ENCODE assay signal across 12 mouse cellular contexts in the genomic region with DNA sequence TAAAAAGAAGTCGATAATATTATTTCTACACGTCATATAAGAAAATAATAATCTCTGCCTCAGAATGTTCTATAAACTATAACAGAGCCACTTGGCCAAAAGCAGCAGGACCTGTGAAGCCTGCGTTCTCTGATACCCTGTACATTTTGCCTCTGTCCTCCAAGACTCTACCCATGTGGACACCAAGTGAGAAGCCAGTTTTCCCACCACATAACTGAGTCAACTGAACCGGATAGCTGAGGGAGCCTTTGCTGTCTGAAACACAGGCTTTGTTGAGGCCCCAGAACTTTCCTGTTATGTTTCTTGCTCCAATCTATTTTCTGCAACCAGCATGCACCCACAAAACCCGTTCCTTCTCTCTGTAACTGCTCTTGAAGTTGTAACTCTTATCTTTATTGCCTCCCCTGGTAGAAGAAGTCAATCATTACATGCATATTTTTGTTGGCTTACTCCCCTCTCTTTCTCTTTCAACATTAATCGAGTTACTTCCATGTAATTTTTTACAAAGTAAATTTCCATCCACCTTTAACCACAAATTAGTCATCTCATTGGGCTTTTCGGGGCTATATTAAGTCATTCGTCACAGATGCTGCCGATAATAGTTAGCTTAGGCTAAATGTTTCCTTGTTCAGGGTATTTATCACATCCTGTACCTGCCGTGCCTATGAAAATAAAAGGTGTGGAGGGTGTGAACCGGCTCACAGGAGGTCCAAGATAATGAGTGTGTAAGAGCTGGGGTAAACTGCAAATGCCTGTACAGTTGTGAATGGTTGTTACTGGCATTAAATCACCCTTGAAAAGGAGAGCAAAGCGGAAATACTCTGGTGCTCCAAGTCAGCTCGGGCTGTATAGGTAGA. TPM values are rescaled to one million over a fixed set of nuclear protein-coding genes. Genes with fewer than 3 reads are reported as not detected.
DNase-seq lines count a peak whose midpoint lies in the region; ATAC-seq and TF ChIP-seq lines count a peak whose summit lies in the region.
"Had no signal": no experiment of that assay in that cellular context is flagged by ENCODE, and none has a peak within 500 bp of the region (broad histone marks: within the 10 kb centered on the region; RNA-seq: fewer than 3 reads in every experiment).

No protein-coding gene starts in this region.

- peak; percentile 96 for ATAC-seq in intestine, embryonic 15.5 days
- peak; percentile 93 for ATAC-seq in stomach, embryonic 16.5 days (ENCODE audit: insufficient read depth, low FRiP score)
- no peak for ATAC-seq in heart, embryonic 12.5 days (ENCODE audit: insufficient number of reproducible peaks, low FRiP score)

- H3K4me1 ChIP-seq in kidney, adult 2 months (ENCODE audit: control insufficient read depth, insufficient read depth, low read length), result no peaks in the 10 kb centered on the region
- H3K4me1 ChIP-seq in intestine, embryonic 15.5 days (replicated peaks), result no peaks in the 10 kb centered on the region; the same call in 1 of the 2 replicates
- H3K4me1 ChIP-seq in stomach, embryonic 16.5 days (ENCODE audit: control insufficient read depth, insufficient read depth, low read length), result 0 out of 2 replicates have a peak, but pooled peaks cover 5% of the 10 kb centered on the region
- H3K4me1 ChIP-seq in heart, embryonic 12.5 days (replicated peaks), result peaks cover 10% of the 10 kb centered on the region
- H3K4me1 ChIP-seq: neural tube, embryonic 15.5 days had no signal

- H3K4me3 ChIP-seq in kidney, adult 2 months (ENCODE audit: insufficient read depth, low read depth, low read length), result no peak overlapping the region
- H3K4me3 ChIP-seq in intestine, embryonic 15.5 days (replicated peaks), result no peak overlapping the region
- no peak overlapping the region for H3K4me3 ChIP-seq in stomach, embryonic 16.5 days (replicated peaks; ENCODE audit: low read length)
- no peak overlapping the region for H3K4me3 ChIP-seq in heart, embryonic 12.5 days
- H3K4me3 ChIP-seq: limb, embryonic 15.5 days; neural tube, embryonic 15.5 days had no signal

- DNase-seq in kidney, adult 2 months, result peak; percentile 10
- no peak for DNase-seq in kidney, adult 11 months
- peak; percentile 13 for DNase-seq in kidney, postnatal 14 days
- DNase-seq in ovary, adult 18-20 months (ENCODE audit: low spot score), result no peak
- no peak for DNase-seq in right cerebral cortex, postnatal 4 days
- DNase-seq: cerebellum, adult 8-10 months; right cerebral cortex, adult 18-20 months had no signal

- H3K4me2 ChIP-seq in intestine, embryonic 15.5 days (replicated peaks), result no peak overlapping the region
- no peak overlapping the region for H3K4me2 ChIP-seq in stomach, embryonic 16.5 days (ENCODE audit: low read depth, low read length)
- no peak overlapping the region for H3K4me2 ChIP-seq in heart, embryonic 12.5 days
- H3K4me2 ChIP-seq: limb, embryonic 15.5 days; neural tube, embryonic 15.5 days had no signal

- no peaks in the 10 kb centered on the region for H3K27me3 ChIP-seq in kidney, adult 2 months (replicated peaks; ENCODE audit: control insufficient read depth, insufficient read depth, low read length)
- H3K27me3 ChIP-seq in intestine, embryonic 15.5 days (replicated peaks), result no peaks in the 10 kb centered on the region
- H3K27me3 ChIP-seq in stomach, embryonic 16.5 days (ENCODE audit: control insufficient read depth, insufficient read depth, low read length), result no peaks in the 10 kb centered on the region
- no peaks in the 10 kb centered on the region for H3K27me3 ChIP-seq in heart, embryonic 12.5 days (replicated peaks)
- H3K27me3 ChIP-seq: limb, embryonic 15.5 days; neural tube, embryonic 15.5 days had no signal

- H3K9me3 ChIP-seq in intestine, embryonic 15.5 days, result no peaks in the 10 kb centered on the region
- H3K9me3 ChIP-seq in stomach, embryonic 16.5 days (replicated peaks; ENCODE audit: control insufficient read depth, low read length), result no peaks in the 10 kb centered on the region
- H3K9me3 ChIP-seq in heart, embryonic 12.5 days (replicated peaks), result no peaks in the 10 kb centered on the region
- H3K9me3 ChIP-seq: limb, embryonic 15.5 days; neural tube, embryonic 15.5 days had no signal

- H3K36me3 ChIP-seq in kidney, adult 2 months (ENCODE audit: control insufficient read depth, insufficient read depth, low read length), result no peaks in the 10 kb centered on the region
- no peaks in the 10 kb centered on the region for H3K36me3 ChIP-seq in intestine, embryonic 15.5 days
- H3K36me3 ChIP-seq in stomach, embryonic 16.5 days (ENCODE audit: control insufficient read depth, insufficient read depth, low read length), result no peaks in the 10 kb centered on the region
- no peaks in the 10 kb centered on the region for H3K36me3 ChIP-seq in heart, embryonic 12.5 days
- H3K36me3 ChIP-seq: limb, embryonic 15.5 days; neural tube, embryonic 15.5 days had no signal

- WGBS in kidney, adult 2 months, result 44% methylated on average over 13 of the region's 13 CpGs
- WGBS in intestine, embryonic 15.5 days, result 54% methylated on average over 13 of the region's 13 CpGs
- 55% methylated on average over 13 of the region's 13 CpGs for WGBS in stomach, embryonic 16.5 days
- 67% methylated on average over 13 of the region's 13 CpGs for WGBS in heart, embryonic 12.5 days

- no peak for TF ChIP-seq POLR2A in kidney, adult 2 months (IDR thresholded peaks at IDR 0.05; ENCODE audit: low read depth, low read length)

- H3K9ac ChIP-seq in intestine, embryonic 15.5 days, result no peak overlapping the region
- no peak overlapping the region for H3K9ac ChIP-seq in stomach, embryonic 16.5 days (ENCODE audit: low read length)
- H3K9ac ChIP-seq in heart, embryonic 12.5 days, result no peak overlapping the region
- H3K9ac ChIP-seq: limb, embryonic 15.5 days; neural tube, embryonic 15.5 days had no signal

- peak overlapping the region; percentile 42; the same call in 1 of the 2 replicates for H3K27ac ChIP-seq in kidney, adult 2 months (ENCODE audit: insufficient read depth, low read depth, low read length)
- H3K27ac ChIP-seq in intestine, embryonic 15.5 days, result peak overlapping the region; percentile 76
- peak overlapping the region; percentile 91 for H3K27ac ChIP-seq in stomach, embryonic 16.5 days (ENCODE audit: low read length)
- no peak overlapping the region for H3K27ac ChIP-seq in heart, embryonic 12.5 days (ENCODE audit: poor library complexity, severe bottlenecking)
- H3K27ac ChIP-seq: limb, embryonic 15.5 days; neural tube, embryonic 15.5 days had no signal

- TF ChIP-seq CTCF in kidney, adult 2 months (conservative IDR thresholded peaks at IDR 0.05; ENCODE audit: insufficient read depth, insufficient read length, low read depth, low read length), result no peak

RNA-seq across cellular contexts. Expression of gene Hs3st1, which starts 39.4 kb away (rescaled TPM):
- polyA plus RNA-seq in kidney, adult 2 months (2012; rRNA removed), result 7.9 and 8.2 TPM in 2 replicates
- 9.8 and 10.5 TPM in 2 replicates for polyA plus RNA-seq in intestine, embryonic 15.5 days (2015; fragmentation: Nextera tagmentation; extraction: Ambion mirVana)
- polyA plus RNA-seq in stomach, embryonic 16.5 days (2015; fragmentation: Nextera tagmentation; extraction: Ambion mirVana), result 14.2 and 15.8 TPM in 2 replicates
- polyA plus RNA-seq in heart, embryonic 12.5 days (2016; fragmentation: Nextera tagmentation; extraction: Ambion mirVana), result 7.3 and 8.5 TPM in 2 replicates

Comparison
In these comparisons a context has a peak if more than half of its experiments do, and no peak if none do; other contexts are left out.
1. DNase-seq: peak in kidney, adult 2 months (single experiment) and kidney, postnatal 14 days (single experiment); none in kidney, adult 11 months (single experiment), ovary, adult 18-20 months (single experiment) and right cerebral cortex, postnatal 4 days (single experiment).